Mouse (Mus musculus): ENCODE data around the gene Mtus2. TPM values are rescaled to one million over a fixed set of nuclear protein-coding genes. Genes with fewer than 3 reads are reported as not detected.

Gene Mtus2
- total and polyA plus RNA-seq, 2 experiments = 0.18 to 0.66 TPM

- Histone ChIP-seq H3K79me2 (ENCODE audit: control insufficient read depth, insufficient read depth, low read length) (no peaks in the 10 kb centered on the region), H3K27ac (replicated peaks; ENCODE audit: insufficient read depth, low read depth, low read length) (no peak overlapping the region), H3K36me3 (ENCODE audit: control insufficient read depth, insufficient read depth, low read length) (no peaks in the 10 kb centered on the region), H3K27me3 (ENCODE audit: control insufficient read depth, insufficient read depth, low read length) (no peaks in the 10 kb centered on the region), H3K9ac (ENCODE audit: low read depth, low read length) (no peak overlapping the region), H3K4me1 (ENCODE audit: control insufficient read depth, insufficient read depth, low read length) (no peaks in the 10 kb centered on the region), H3K4me3 (ENCODE audit: insufficient read depth, low read depth, low read length) (no peak overlapping the region)
- TF ChIP-seq CTCF (IDR thresholded peaks at IDR 0.05; ENCODE audit: low read depth, low read length) (no peak), POLR2A (IDR thresholded peaks at IDR 0.05; ENCODE audit: extremely low read depth, insufficient read depth, low read length) (no peak)
- DNase-seq (ENCODE audit: extremely low read depth, low read depth, low spot score) = no peak
- WGBS = 54% methylated on average over 13 of the region's 13 CpGs
Observed at GRCm38 (mm10) chr5:147976001-147976400, 18.9 kb downstream of the Mtus2 start.

- H3K27me3 ChIP-seq (ENCODE audit: control insufficient read depth, insufficient read depth, low read length) = no peaks in the 10 kb centered on the region; the same call in 1 of the 2 replicates
- H3K79me2 ChIP-seq (ENCODE audit: control insufficient read depth, insufficient read depth, low read length) = no peaks in the 10 kb centered on the region
- no peaks in the 10 kb centered on the region for H3K4me1 ChIP-seq (ENCODE audit: control insufficient read depth, insufficient read depth, low read length)
- H3K36me3 ChIP-seq (ENCODE audit: control insufficient read depth, insufficient read depth, low read length) = no peaks in the 10 kb centered on the region
- TF ChIP-seq POLR2A (IDR thresholded peaks at IDR 0.05; ENCODE audit: extremely low read depth, insufficient read depth, low read length) = no peak
- TF ChIP-seq CTCF (IDR thresholded peaks at IDR 0.05; ENCODE audit: low read depth, low read length) = no peak
- DNase-seq (ENCODE audit: extremely low read depth, low read depth, low spot score) = no peak
- H3K9ac ChIP-seq (ENCODE audit: low read depth, low read length) = no peak overlapping the region
- WGBS = 85% methylated on average over 13 of the region's 13 CpGs
- H3K27ac ChIP-seq (replicated peaks; ENCODE audit: insufficient read depth, low read depth, low read length) = no peak overlapping the region
- H3K4me3 ChIP-seq (ENCODE audit: insufficient read depth, low read depth, low read length) = no peak overlapping the region
Observed at GRCm38 (mm10) chr5:147980606-147981005, 23.5 kb downstream of the Mtus2 start.

DNA sequence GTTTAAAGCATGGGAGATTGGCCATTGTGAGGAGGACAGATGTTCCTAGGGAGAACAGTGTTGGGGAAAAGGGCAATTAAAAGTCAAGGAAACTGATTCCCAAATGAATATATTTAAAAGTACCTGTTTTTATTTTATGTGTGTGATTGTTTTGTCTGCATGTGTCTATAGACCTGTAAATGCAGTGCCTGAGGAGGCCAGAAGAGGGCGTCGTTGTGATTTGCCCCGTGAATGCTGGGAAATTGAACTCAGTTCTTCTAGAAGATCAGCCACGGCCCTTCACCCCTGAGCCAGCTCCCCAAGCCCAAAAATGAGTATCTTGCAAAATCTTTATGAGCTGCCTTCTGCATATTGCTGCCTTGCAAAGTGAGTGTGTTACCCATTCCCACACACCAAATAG lies 33.2 kb downstream of the Mtus2 start:
- Histone ChIP-seq H3K27ac (replicated peaks; ENCODE audit: insufficient read depth, low read depth, low read length) (no peak overlapping the region), H3K27me3 (ENCODE audit: control insufficient read depth, insufficient read depth, low read length) (peaks cover 3% of the 10 kb centered on the region; the same call in 1 of the 2 replicates), H3K4me1 (ENCODE audit: control insufficient read depth, insufficient read depth, low read length) (no peaks in the 10 kb centered on the region; the same call in 1 of the 2 replicates), H3K9ac (ENCODE audit: low read depth, low read length) (no peak overlapping the region), H3K4me3 (ENCODE audit: insufficient read depth, low read depth, low read length) (no peak overlapping the region), H3K79me2 (ENCODE audit: control insufficient read depth, insufficient read depth, low read length) (no peaks in the 10 kb centered on the region), H3K36me3 (ENCODE audit: control insufficient read depth, insufficient read depth, low read length) (no peaks in the 10 kb centered on the region)
- no peak for TF ChIP-seq CTCF (IDR thresholded peaks at IDR 0.05; ENCODE audit: low read depth, low read length)
- TF ChIP-seq POLR2A (IDR thresholded peaks at IDR 0.05; ENCODE audit: extremely low read depth, insufficient read depth, low read length) = no peak
- no peak for DNase-seq (ENCODE audit: extremely low read depth, low read depth, low spot score)
- WGBS = 72% methylated on average over 4 of the region's 4 CpGs

DNA sequence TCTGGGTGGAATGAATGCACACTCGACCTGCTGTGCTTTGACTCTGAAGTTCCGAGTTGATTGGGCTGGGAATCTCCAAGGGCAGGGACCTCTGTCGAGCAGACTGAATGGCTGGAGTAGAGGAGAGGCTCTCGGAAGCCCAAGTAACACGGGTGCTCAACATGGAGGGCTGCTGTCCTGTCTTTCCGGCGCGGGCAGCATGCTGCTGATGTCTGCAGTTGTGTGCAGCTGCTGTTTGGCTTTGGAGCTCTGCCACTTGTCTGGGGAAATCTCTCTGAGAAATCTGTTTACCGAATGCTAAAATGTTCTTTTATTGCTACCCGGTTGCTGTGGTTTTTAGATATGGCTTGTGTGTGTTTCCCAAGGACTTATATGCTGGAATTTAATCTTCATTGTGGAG lies 33.7 kb downstream of the Mtus2 start:
- H3K9ac ChIP-seq (ENCODE audit: low read depth, low read length) = no peak overlapping the region
- TF ChIP-seq CTCF (IDR thresholded peaks at IDR 0.05; ENCODE audit: low read depth, low read length) = no peak
- TF ChIP-seq POLR2A (IDR thresholded peaks at IDR 0.05; ENCODE audit: extremely low read depth, insufficient read depth, low read length) = no peak
- no peaks in the 10 kb centered on the region; the same call in 1 of the 2 replicates for H3K4me1 ChIP-seq (ENCODE audit: control insufficient read depth, insufficient read depth, low read length)
- peaks cover 3% of the 10 kb centered on the region; the same call in 1 of the 2 replicates for H3K27me3 ChIP-seq (ENCODE audit: control insufficient read depth, insufficient read depth, low read length)
- H3K27ac ChIP-seq (replicated peaks; ENCODE audit: insufficient read depth, low read depth, low read length) = no peak overlapping the region
- H3K79me2 ChIP-seq (ENCODE audit: control insufficient read depth, insufficient read depth, low read length) = no peaks in the 10 kb centered on the region
- H3K4me3 ChIP-seq (ENCODE audit: insufficient read depth, low read depth, low read length) = no peak overlapping the region
- WGBS = 83% methylated on average over 10 of the region's 10 CpGs
- DNase-seq (ENCODE audit: extremely low read depth, low read depth, low spot score) = no peak
- no peaks in the 10 kb centered on the region for H3K36me3 ChIP-seq (ENCODE audit: control insufficient read depth, insufficient read depth, low read length)

DNA sequence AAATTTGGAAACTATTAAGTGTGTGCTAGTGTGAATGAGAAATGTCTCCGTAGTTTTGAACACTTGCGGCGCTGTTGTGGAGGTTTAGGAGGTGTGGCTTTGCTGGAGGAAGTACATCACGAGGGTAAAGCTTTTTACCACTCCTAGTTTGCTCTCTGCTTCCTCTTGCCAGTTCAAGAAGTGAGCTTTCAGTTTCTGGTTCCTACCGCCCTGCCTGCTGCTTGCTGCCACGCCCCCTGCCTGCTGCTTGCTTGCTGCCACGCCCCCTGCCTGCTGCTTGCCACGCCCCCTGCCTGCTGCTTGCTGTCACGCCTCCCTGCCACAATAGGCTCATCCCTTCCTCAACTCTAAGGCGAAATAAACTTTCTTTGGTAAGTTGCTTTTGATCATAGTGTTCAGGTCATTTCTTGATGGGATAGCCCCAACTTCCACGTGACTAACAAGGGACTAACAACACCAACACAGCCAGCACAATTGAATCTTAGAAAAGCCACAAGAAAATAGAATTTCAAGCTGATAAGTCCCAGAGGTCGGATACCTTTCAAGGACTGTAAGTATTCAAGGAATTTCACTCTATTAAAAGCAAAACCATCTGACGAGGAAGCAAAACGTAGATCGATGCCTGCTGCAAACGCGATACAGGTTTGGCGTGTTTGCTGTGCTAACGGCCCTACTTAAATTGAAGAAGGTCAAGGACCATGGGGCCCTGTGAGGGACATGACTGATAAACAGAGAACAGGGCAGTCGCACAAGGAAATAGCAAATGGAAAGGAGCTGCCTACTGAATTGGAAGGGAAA lies 35.7 kb downstream of the Mtus2 start:
- WGBS = 7% methylated on average over 20 of the region's 20 CpGs
- TF ChIP-seq CTCF (IDR thresholded peaks at IDR 0.05; ENCODE audit: low read depth, low read length) = no peak
- TF ChIP-seq POLR2A (IDR thresholded peaks at IDR 0.05; ENCODE audit: extremely low read depth, insufficient read depth, low read length) = no peak

GRCm38 (mm10) chr5:148005263-148005662 lies 48.1 kb downstream of the Mtus2 start:
- Histone ChIP-seq H3K79me2 (ENCODE audit: control insufficient read depth, insufficient read depth, low read length) (no peaks in the 10 kb centered on the region), H3K4me1 (ENCODE audit: control insufficient read depth, insufficient read depth, low read length) (no peaks in the 10 kb centered on the region), H3K27me3 (ENCODE audit: control insufficient read depth, insufficient read depth, low read length) (no peaks in the 10 kb centered on the region), H3K27ac (replicated peaks; ENCODE audit: insufficient read depth, low read depth, low read length) (no peak overlapping the region), H3K4me3 (ENCODE audit: insufficient read depth, low read depth, low read length) (no peak overlapping the region), H3K9ac (ENCODE audit: low read depth, low read length) (no peak overlapping the region), H3K36me3 (ENCODE audit: control insufficient read depth, insufficient read depth, low read length) (no peaks in the 10 kb centered on the region)
- TF ChIP-seq CTCF (IDR thresholded peaks at IDR 0.05; ENCODE audit: low read depth, low read length) (no peak), POLR2A (IDR thresholded peaks at IDR 0.05; ENCODE audit: extremely low read depth, insufficient read depth, low read length) (no peak)
- no peak for DNase-seq (ENCODE audit: extremely low read depth, low read depth, low spot score)
- 36% methylated on average over 4 of the region's 4 CpGs for WGBS

More for the DNA sequence above, 35.7 kb downstream of the Mtus2 start:
- Histone ChIP-seq H3K4me1 (ENCODE audit: control insufficient read depth, insufficient read depth, low read length) (no peaks in the 10 kb centered on the region; the same call in 1 of the 2 replicates), H3K27ac (replicated peaks; ENCODE audit: insufficient read depth, low read depth, low read length) (no peak overlapping the region), H3K36me3 (ENCODE audit: control insufficient read depth, insufficient read depth, low read length) (no peaks in the 10 kb centered on the region), H3K79me2 (ENCODE audit: control insufficient read depth, insufficient read depth, low read length) (no peaks in the 10 kb centered on the region), H3K9ac (ENCODE audit: low read depth, low read length) (no peak overlapping the region), H3K27me3 (ENCODE audit: control insufficient read depth, insufficient read depth, low read length) (no peaks in the 10 kb centered on the region), H3K4me3 (ENCODE audit: insufficient read depth, low read depth, low read length) (no peak overlapping the region)
- DNase-seq (ENCODE audit: extremely low read depth, low read depth, low spot score) = peak; percentile 87
